Comparison of ENCODE assay signal across 8 mouse cellular contexts in the genomic region with DNA sequence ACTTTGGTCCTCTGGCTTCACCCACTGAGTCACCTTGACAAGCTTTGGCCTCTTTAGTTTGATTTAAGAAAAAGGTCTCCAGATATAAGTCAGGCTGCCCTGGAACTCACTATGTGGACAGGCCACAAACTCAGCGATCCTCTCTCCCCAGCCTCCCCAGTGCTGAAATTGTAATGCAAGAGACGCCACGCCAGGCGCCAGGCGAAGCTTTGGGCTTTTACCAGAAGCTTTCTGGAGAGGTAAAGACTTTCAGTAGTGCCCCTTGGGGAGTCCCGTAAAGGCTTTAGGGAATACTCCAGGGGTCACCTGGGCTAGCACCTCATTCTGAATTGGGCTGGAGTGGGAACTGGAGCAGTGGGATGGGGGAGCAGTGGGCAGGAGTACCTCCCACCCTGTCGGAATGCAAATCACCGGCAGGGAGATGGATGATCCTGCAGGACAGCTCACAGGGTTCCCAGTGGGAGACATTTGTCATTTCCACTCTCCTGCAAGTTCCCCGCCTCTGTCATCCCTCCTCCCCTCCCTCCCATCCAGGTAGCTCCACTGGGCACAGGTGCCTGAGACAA. TPM values are rescaled to one million over a fixed set of nuclear protein-coding genes. Genes with fewer than 3 reads are reported as not detected.
DNase-seq lines count a peak whose midpoint lies in the region; ATAC-seq and TF ChIP-seq lines count a peak whose summit lies in the region.
"Had no signal": no experiment of that assay in that cellular context is flagged by ENCODE, and none has a peak within 500 bp of the region (broad histone marks: within the 10 kb centered on the region; RNA-seq: fewer than 3 reads in every experiment).

No protein-coding gene starts in this region.

- ATAC-seq in embryonic facial prominence, embryonic 12.5 days (ENCODE audit: insufficient number of reproducible peaks, insufficient read depth, low FRiP score, low TSS enrichment): 0 out of 2 replicates have a peak, but pooled peaks have one; percentile 44
- ATAC-seq in hindbrain, embryonic 14.5 days (ENCODE audit: low FRiP score): peak; percentile 60; the same call in 1 of the 2 replicates
- peak; percentile 66; the same call in 1 of the 2 replicates for ATAC-seq in neural tube, embryonic 15.5 days (ENCODE audit: low FRiP score)

- H3K4me1 ChIP-seq in embryonic facial prominence, embryonic 12.5 days: peaks cover 23% of the 10 kb centered on the region
- H3K4me1 ChIP-seq in hindbrain, embryonic 14.5 days (replicated peaks; ENCODE audit: control insufficient read depth, insufficient read depth, low read length): peaks cover 28% of the 10 kb centered on the region
- peaks cover 33% of the 10 kb centered on the region for H3K4me1 ChIP-seq in neural tube, embryonic 15.5 days
- H3K4me1 ChIP-seq in kidney, adult 2 months (ENCODE audit: control insufficient read depth, insufficient read depth, low read length): no peaks in the 10 kb centered on the region

- no peaks in the 10 kb centered on the region for H3K36me3 ChIP-seq in embryonic facial prominence, embryonic 12.5 days
- H3K36me3 ChIP-seq in hindbrain, embryonic 14.5 days (replicated peaks; ENCODE audit: control insufficient read depth, insufficient read depth): no peaks in the 10 kb centered on the region
- H3K36me3 ChIP-seq in neural tube, embryonic 15.5 days: no peaks in the 10 kb centered on the region
- no peaks in the 10 kb centered on the region for H3K36me3 ChIP-seq in kidney, adult 2 months (ENCODE audit: control insufficient read depth, insufficient read depth, low read length)

- no peaks in the 10 kb centered on the region for H3K9me3 ChIP-seq in embryonic facial prominence, embryonic 12.5 days
- H3K9me3 ChIP-seq in hindbrain, embryonic 14.5 days (ENCODE audit: control insufficient read depth, low read length): no peaks in the 10 kb centered on the region
- H3K9me3 ChIP-seq in neural tube, embryonic 15.5 days (replicated peaks): no peaks in the 10 kb centered on the region

- peak overlapping the region; percentile 71; the same call in 1 of the 2 replicates for H3K27ac ChIP-seq in embryonic facial prominence, embryonic 12.5 days
- peak overlapping the region; percentile 86 for H3K27ac ChIP-seq in hindbrain, embryonic 14.5 days
- H3K27ac ChIP-seq in neural tube, embryonic 15.5 days (replicated peaks): peak overlapping the region; percentile 86
- no peak overlapping the region for H3K27ac ChIP-seq in kidney, adult 2 months (ENCODE audit: insufficient read depth, low read depth, low read length)

- TF ChIP-seq POLR2A in kidney, adult 2 months (IDR thresholded peaks at IDR 0.05; ENCODE audit: low read depth, low read length): no peak

- H3K27me3 ChIP-seq in embryonic facial prominence, embryonic 12.5 days: peaks cover 7% of the 10 kb centered on the region; the same call in 1 of the 2 replicates
- H3K27me3 ChIP-seq in hindbrain, embryonic 14.5 days (ENCODE audit: control insufficient read depth, insufficient read depth, low read length): no peaks in the 10 kb centered on the region
- no peaks in the 10 kb centered on the region for H3K27me3 ChIP-seq in neural tube, embryonic 15.5 days (replicated peaks)
- no peaks in the 10 kb centered on the region for H3K27me3 ChIP-seq in kidney, adult 2 months (replicated peaks; ENCODE audit: control insufficient read depth, insufficient read depth, low read length)

- H3K9ac ChIP-seq in embryonic facial prominence, embryonic 12.5 days: no peak overlapping the region
- peak overlapping the region; percentile 45 for H3K9ac ChIP-seq in hindbrain, embryonic 14.5 days
- peak overlapping the region; percentile 28 for H3K9ac ChIP-seq in neural tube, embryonic 15.5 days (replicated peaks)

- peak overlapping the region; percentile 23; the same call in 1 of the 2 replicates for H3K4me2 ChIP-seq in embryonic facial prominence, embryonic 12.5 days (replicated peaks)
- H3K4me2 ChIP-seq in hindbrain, embryonic 14.5 days (replicated peaks): peak overlapping the region; percentile 35
- peak overlapping the region; percentile 46 for H3K4me2 ChIP-seq in neural tube, embryonic 15.5 days

- no peak for TF ChIP-seq CTCF in kidney, adult 2 months (conservative IDR thresholded peaks at IDR 0.05; ENCODE audit: insufficient read depth, insufficient read length, low read depth, low read length)

- no peak overlapping the region for H3K4me3 ChIP-seq in embryonic facial prominence, embryonic 12.5 days
- H3K4me3 ChIP-seq in hindbrain, embryonic 14.5 days (replicated peaks; ENCODE audit: low read length): no peak overlapping the region
- 0 out of 2 replicates have a peak overlapping the region, but pooled peaks have one; percentile 5 for H3K4me3 ChIP-seq in neural tube, embryonic 15.5 days (replicated peaks)
- no peak overlapping the region for H3K4me3 ChIP-seq in kidney, adult 2 months (ENCODE audit: insufficient read depth, low read depth, low read length)

- peak; percentile 29 to 42 for DNase-seq in layer of hippocampus, postnatal 25 days (ENCODE audit: extremely low spot score in 1 of 2, low spot score in 1 of 2)
- no peak for DNase-seq in layer of hippocampus, adult 9-11 months
- DNase-seq in hindbrain, embryonic 14.5 days (ENCODE audit: low spot score): no peak
- no peak for DNase-seq in kidney, adult 2 months
- no peak for DNase-seq in lung, postnatal 14 days
- DNase-seq: liver had no signal

- 13% methylated on average over 9 of the region's 9 CpGs for WGBS in embryonic facial prominence, embryonic 12.5 days
- WGBS in hindbrain, embryonic 14.5 days: 3% methylated on average over 9 of the region's 9 CpGs
- 12% methylated on average over 9 of the region's 9 CpGs for WGBS in neural tube, embryonic 15.5 days
- WGBS in kidney, adult 2 months: 53% methylated on average over 9 of the region's 9 CpGs

RNA-seq across cellular contexts. Expression of a gene that starts 26.3 kb away (rescaled TPM):
- total RNA-seq in layer of hippocampus, postnatal 25 days (2021): 10 to 100 TPM; 53.8 to 76.8 TPM
- polyA plus RNA-seq in embryonic facial prominence, embryonic 12.5 days (2016; fragmentation: Nextera tagmentation; extraction: Ambion mirVana): 23.9 and 26.1 TPM in 2 replicates
- 23.4 and 25.1 TPM in 2 replicates for polyA plus RNA-seq in hindbrain, embryonic 14.5 days (2014; fragmentation: Nextera tagmentation; extraction: Ambion mirVana)
- 20.5 and 23.6 TPM in 2 replicates for polyA plus RNA-seq in neural tube, embryonic 15.5 days (2015; fragmentation: Nextera tagmentation; extraction: Ambion mirVana)
- polyA plus RNA-seq in kidney, adult 2 months (2012; rRNA removed): 14.9 and 16.8 TPM in 2 replicates

Comparison
In these comparisons a context has a peak if more than half of its experiments do, and no peak if none do; other contexts are left out.
1. DNase-seq: peak in layer of hippocampus, postnatal 25 days (2 of 2); none in layer of hippocampus, adult 9-11 months (single experiment), hindbrain, embryonic 14.5 days (single experiment), kidney, adult 2 months (single experiment) and lung, postnatal 14 days (single experiment).
2. Peak in every context shown above with its lines, with median percentiles within 50 percentile points of each other: ATAC-seq and H3K4me2 ChIP-seq.